Mouse (Mus musculus): ENCODE measurements around the gene Tmem189.
A peak's percentile ranks its signal among the peaks of the same experiment; 100 is the strongest.
"Not testable (repeated sequence)": the region's sequence is repeated elsewhere in the genome, so short reads cannot be mapped to it uniquely, and the experiment has no call there.

The Tmem189 gene

DNA sequence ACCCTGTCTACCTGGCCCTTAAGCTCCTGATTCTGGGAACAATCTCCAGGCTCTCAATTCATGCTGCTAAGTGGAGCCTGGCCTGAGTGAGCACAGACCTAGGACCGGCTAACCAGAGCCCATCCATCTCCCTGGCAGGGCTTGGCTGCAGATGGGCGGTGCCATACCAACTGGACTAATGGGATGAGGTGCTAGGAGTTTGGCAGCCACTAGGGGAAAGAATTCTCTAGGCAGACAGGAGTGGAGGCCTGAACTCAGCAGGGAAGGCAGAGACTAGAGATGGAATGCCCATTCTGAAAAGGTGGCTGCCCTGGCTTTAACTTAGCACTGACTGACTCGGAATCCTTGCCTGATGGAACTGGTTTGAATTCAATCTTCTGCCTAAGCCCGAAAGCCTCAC is 43.2 kb downstream of the Tmem189 start:
- DNase-seq, result no peak

DNA sequence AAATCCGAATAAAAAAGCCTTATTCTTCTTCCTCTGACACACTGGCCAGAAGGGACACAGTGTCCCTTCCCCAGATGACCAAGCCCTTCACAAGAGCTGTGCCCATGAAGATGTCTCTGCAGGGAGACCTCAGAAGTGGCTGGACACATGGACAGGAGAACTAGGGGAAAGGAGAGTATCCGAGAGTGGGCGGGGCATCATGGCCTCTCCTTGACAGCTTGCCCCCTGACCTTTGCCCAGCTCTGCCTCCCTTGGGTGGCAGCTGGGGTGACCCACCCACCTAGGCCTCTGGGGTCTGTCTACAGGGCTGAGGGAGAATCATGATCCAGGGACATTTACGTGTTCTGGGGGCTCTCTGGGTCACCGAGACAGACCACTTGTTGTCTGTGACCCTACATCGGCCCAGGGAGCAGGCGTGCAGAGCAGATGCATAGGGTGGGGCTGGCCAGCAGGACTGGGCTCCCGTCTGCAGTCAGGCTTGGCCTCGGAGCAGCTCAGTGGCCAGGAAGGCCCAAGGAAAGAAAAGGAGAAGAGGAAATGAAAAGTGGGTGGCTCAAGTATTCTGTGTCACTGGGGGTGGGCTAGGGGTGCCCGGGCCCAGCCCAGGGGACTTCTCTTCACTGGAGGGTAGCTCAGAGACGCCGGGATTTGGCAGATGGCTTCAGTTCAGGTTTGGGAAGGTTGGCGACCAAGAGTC is 46.1 kb downstream of the Tmem189 start:
- not testable (repeated sequence) for DNase-seq

DNA sequence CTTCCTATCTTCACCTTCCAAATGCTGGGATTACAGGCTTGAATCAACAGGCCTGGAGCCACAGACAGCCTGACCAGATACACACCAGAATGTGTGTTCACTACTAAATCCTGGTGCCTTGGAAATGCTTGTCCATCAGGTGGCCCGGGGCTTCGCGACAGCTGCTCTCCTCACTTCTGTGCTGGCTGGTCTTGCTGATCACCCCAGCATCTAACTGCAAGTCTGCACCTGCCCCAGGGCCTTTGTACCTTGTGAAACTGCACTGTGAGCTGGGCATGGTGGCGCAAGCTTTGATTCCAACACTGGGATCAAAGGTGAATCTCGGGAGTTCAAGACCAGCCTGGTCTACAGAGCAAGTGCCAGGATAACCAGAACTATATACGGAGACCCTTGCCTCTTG is 47.5 kb downstream of the Tmem189 start:
- no peak for DNase-seq

DNA sequence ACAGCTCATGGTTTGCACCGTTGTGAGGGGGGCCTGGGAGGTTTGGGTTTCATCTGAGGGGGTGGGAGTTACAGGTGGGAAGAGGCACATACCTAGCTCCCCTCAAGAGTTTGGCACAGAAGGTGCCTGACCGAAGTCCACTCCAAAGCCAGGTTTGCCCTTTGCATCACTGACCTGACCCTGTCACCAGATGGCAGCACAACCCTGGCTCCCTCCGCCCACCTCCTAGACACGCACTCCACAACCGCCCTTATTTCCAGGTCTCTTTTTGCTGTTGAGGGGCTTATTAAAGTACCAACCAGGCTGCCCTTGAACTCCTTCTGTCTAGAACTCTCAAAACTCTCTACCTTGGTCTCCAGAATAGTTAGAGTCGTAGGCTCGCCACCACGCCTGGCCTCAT is 48.3 kb downstream of the Tmem189 start:
- DNase-seq, result peak in 1 of 2 experiments; percentile 62

DNA sequence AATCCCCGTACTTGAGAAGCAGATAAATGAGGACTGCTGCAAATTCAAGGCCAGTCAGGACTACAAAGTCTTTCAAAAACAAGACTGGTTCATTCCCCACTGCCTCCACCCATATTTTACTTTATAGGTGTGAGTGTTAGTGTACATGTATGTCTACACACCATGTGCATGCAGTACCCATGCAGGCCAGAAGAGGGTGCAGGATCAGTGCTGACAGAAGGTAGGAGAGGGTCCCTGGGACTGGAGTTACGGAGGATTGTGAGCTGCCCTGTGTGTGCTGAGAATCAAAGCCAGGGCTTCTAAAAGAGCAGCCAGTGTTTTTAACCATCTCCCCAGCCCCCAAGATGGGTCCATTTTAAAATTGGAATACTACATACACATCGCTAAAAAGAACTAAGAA is 49.3 kb downstream of the Tmem189 start:
- peak in 1 of 2 experiments; percentile 48 for DNase-seq

DNA sequence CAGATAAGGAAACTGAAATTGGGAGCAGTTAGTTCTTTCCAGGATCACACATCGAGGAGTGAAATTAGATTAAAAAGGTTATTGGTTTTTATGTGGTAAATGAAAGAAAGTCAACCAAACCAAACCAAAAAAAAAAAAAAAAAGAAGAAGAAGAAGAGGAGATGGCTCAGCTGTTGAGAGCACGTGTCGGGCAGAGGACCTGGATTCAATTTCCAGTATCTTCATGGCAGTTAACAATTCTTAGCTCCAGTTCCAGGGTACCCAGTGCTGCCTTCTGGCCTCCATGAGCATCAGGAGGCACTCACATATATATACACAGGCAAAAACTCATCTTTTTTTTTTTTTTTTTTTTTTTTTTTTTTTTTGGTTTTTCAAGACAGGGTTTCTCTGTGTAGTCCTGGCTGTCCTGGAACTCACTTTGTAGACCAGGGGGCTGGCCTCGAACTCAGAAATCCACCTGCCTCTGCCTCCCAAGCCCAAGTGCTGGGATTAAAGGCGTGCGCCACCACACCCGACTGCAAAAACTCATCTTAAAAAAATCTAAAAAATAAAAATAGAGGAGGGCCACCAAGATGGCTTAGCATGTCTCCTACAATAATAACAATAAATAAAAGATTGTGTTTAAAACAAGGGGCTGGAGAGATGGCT is 54.6 kb downstream of the Tmem189 start:
- DNase-seq, result no peak

DNA sequence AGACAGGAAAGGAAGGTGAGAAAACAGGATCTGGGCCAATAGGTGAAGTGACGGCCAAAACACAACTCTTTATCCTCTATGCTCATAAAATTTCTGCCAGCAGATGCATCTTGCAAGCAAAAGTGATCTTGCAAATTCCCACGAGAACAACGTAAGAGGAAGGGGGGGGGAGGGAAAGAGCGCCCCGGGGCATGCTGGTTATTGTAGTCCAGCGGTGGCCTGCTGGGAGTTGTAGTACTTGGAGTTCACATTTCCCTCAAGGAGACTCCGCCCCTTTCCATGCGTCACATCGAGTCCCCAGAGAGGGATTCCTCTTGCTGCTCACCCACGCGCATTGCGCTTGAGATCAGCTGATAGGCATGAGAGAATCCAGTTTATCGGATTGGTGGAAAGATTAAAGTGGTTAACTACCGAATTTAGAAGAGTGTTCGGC is 55.3 kb downstream of the Tmem189 start:
- peak; percentile 94 for DNase-seq

DNA sequence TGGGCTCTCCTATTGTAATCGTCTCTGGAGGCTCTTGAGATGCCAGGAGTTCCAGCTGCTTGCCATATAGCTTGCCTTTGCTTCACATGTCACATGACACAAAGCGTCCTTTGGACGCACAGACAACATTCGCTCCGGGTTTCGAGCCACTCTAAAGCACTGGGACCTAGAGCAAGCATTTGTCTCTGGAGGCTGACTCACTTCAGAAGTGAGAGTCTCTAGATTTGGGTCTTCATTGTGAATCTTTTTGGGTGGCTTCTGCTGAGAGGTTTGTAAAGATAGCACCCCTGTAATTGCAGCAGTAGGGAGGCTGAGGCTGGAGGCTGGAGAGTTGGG is 56.1 kb downstream of the Tmem189 start:
- no peak for DNase-seq

DNA sequence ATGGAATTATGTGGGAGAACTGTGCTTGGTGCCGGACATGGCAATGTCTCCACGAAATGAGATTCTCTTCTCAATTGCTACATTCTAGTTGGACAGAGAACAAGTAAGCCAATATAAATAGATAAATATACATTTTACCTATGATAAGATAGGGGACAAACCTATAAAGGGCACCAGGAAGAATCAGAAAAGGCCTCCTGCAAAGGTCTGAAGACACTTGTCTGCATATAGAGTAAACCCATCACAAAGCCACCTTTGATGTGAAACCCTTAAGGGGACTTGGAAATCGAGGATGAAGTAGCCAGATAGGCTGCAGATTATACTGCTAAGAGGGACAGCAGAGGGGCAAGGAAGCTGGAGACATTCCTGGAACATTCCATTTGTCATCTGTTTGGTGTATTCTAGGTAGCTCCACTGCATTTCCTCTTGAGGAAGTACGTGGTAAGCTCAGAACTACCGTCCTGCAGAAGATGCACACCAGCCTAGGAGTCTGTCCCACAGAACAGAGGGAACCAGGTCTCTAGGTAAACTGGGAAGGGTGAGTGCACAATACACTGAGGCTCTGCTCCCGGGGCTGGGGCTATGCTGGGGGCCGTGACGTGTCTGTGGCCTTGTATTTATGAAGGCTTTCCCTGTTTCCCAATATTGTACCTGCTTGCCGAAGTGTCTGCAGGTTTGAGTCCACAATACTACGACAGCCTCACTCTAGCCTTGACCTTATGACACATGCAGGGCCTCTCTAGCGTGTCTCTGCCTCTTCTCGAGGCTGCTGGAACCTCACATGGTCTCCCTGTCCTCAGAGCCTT is 56.7 kb downstream of the Tmem189 start:
- no peak for DNase-seq

DNA sequence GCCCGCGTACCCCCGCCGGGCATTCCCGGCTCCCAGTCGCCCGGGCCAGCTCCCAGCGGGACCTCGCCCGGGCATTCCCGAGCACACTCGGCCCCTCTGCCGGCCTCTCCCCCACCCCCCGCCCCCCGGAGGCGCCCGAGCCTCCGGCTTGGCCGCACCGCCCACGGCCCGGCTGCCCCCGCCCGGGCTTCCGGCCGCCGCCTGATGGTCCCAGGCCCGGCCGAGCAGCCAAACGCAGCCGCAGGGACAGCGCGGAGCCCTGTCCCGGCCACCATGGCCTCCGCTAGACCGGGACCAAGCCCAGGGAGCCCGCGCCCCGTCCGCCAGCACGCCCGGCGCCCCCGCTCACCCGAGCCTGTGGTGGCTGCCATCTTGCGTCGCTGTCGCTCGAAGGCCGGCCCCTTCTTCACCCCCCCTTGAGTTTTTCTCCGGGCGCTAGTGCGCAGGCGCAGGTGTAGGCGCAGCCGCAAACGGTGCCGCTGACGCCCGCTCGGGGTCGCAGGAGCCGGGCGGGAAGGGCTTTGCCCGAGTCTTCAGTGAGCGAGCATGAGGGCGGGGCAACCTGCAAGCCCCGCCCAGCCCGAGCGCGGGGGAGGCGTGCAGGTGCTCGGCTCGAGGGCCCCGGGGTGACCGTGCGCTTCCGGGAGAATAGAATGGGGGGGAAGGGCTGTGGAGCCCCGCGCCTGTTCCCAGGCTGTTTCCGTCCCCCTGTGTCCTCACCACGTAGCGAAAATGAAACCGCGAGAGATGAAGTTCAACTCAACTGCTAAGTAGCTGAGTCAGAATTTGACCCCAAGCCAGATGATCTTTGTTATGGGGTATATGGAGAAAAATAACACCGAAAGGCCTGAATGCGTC is 57.8 kb downstream of the Tmem189 start, which contains the start of gene Ube2v1:
Gene Ube2v1, minus strand, starts transcription at position 505 of the 858 bp plus-strand sequence.
- peak; percentile 99 for DNase-seq

DNA sequence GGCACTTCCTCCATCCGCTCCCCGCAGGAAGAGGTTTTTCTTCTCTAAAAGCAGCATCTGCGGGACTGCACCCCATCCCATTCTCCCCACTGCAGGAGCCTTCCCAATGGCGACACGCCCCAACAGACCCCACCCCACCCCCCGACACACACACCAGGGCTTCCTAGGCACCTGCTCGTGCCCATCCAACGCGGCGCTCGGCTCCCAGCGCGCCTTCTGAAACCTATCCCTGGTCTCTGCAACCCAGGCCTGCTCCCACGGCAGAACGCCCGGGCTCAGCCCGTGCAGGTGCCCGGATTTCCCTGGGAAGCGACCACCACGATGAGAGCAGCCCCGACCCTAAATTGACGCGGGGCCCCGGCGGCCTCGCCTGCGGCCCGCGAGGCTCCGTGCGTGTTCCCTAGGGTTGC is 58.4 kb downstream of the Tmem189 start:
- peak in 1 of 2 experiments; percentile 28 for DNase-seq

DNA sequence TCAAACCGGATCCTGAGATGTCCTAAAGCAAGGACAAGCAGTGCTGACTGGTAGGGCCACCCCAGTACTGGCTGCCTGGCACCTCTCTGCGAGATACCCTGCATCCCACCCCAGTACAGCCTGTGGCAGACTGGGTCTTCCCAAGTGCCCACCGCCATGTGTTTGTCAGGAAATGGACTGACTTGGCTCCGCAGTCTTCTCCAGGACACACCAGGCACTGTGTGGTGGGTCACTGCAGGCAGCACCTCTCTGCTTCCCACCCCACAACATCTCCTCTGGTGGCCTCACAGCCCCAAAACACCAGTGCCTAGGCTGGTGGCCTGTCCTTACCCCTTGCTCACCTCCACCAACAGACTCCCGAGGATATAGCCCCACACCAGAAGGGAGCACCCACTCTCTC is 59.2 kb downstream of the Tmem189 start:
- no peak for DNase-seq

DNA sequence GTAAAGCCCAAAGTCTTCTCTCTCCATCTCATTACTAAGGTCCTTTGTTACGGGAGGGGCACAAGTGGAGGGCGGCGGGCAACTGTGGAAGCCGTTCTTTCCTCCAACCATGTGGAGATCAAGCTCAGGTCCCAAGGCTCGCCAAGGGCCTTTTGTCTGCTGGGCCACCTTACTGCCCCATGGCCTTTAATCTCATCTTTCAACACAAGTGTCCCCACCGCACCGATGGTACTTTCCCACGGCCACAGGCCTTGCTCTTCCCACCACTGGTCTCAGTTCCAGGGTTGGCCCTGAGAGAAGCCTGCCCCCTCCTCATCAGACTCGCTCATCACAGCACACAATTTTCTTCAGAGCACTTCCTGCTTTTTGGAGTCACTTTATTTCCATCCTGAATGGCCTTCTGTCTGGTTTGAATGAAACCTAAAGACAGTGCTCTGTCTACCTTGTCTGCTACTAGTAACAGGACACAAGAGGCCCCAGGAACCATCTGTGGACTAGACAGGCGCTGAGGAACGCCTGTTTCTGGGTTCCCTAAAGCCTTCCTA is 59.9 kb downstream of the Tmem189 start:
- DNase-seq, result no peak

DNA sequence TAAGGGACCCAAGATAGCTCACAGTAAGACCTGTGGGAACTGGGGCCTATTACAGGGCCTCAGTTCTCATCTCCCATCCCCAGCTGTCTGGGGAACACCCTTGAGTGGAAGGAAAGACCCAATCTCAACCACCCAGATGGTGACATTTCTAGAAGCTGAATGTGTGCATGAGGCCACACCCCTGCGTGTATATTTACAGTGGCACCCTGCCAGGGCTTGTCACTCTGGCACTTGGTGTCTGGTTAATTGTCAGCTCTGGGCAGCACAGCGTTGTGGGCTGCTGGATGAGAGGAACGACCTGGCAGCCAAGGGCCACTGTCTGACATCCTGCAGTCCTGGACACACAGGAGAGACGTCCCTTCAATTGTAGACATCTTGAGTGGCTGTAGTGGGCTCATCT is 60.8 kb downstream of the Tmem189 start:
- DNase-seq, result no peak

DNA sequence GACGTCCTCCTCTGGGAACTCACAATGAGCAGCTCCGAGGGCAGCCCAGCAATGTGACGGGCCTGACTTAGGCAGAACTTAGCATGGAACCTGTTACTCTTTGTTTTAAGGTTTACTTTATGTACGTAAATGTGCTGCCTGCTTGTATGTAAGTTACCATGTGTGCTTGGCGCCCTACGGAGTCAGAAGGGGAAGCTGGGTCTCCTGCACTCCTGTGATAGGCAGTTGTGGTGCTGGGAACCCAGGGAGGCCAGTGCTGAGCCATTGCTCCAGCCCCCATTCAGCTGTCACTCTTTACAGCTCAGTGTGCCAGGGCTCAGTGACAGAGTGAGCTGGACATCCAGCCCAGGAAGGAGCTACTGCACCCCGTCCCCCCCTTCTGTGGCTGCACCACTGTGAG is 62.6 kb downstream of the Tmem189 start:
- DNase-seq, result no peak

DNA sequence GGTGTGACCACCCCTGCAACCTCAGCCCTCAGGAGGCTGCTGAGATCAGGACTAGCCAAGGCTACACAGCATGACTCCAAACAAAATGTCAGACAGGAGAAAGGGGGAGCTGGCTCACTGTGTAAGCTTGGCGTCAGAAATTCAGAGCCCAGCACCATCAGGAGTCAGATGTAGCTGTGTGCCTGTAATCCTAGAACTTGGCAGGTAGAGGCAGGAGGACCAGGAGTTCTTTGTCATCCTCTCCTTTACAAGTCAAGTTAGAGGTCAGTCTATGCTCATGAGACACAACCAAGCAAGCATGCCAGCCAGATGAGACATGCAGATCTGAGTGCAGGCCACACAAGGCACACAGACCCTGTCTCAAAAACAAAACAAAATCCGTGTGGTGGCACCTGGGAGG is 64.0 kb downstream of the Tmem189 start:
- no peak for DNase-seq

DNA sequence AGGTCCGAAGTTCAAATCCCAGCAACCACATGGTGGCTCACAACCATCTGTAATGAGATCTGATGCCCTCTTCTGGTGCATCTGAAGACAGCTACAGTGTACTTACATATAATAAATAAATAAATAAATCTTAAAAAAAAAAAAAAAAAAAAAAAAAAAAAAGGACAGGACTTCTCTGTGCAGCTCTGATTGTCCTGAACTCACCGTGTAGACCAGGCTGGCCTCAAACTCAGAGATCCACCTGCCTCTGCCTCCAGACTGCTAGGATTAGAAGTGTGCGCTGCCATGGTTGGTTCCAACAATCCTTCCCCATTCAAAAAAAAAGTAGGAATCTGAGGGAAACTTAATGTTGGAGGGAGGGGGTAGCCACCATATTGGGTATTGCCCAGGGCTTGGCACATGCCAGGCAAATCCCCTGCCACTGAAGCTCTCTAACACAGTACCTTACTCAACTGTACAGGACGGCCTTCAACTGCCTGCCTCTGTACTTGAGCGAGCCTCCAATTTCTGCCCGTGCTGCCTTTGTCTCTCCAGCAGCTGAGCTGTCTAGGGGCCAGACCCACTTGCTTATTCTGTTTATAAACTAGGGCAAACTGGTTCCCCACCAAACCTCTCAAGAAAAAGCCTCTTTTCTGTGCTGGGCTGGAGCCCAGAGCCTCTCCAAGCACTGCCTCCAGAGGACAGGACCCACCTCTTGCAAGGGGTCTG is 65.1 kb downstream of the Tmem189 start:
- DNase-seq, result no peak

DNA sequence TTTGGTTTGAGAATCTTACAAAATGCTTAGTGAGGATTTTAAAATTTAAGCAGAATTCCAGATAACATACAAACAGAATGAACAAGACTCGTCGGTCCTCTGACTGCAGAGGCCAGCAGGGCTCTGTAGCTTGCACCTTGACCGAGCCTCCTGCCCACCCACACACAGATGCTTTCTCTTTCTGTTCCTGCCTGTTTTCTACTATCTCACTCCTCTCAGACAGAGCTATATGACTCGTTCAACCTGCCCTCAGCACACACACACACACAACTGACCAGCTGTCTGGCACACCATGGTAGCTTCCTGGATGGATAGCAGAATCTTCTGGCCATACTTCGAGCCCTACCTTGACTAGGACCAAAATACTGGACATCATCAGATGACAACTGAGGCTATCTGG is 66.7 kb downstream of the Tmem189 start:
- no peak for DNase-seq

DNA sequence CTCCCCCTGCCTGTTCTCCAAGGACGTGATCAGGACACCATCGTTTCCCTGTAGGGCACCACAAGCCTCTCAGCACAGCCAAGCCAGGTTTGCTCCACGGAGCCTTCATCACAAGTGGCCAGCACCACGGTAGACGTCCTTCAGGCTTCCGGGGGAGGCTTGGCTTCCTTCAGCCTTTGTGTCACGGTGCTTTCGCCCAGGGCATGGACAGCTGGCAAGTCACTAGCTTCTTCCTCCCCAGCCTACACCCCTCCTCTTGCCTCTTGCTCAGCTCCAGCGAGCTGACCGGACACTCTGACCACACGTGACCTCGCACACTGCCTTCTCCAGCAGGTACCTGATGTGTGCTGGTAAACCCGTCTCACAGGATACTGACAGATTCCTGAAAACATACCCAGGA is 67.3 kb downstream of the Tmem189 start:
- DNase-seq, result no peak

DNA sequence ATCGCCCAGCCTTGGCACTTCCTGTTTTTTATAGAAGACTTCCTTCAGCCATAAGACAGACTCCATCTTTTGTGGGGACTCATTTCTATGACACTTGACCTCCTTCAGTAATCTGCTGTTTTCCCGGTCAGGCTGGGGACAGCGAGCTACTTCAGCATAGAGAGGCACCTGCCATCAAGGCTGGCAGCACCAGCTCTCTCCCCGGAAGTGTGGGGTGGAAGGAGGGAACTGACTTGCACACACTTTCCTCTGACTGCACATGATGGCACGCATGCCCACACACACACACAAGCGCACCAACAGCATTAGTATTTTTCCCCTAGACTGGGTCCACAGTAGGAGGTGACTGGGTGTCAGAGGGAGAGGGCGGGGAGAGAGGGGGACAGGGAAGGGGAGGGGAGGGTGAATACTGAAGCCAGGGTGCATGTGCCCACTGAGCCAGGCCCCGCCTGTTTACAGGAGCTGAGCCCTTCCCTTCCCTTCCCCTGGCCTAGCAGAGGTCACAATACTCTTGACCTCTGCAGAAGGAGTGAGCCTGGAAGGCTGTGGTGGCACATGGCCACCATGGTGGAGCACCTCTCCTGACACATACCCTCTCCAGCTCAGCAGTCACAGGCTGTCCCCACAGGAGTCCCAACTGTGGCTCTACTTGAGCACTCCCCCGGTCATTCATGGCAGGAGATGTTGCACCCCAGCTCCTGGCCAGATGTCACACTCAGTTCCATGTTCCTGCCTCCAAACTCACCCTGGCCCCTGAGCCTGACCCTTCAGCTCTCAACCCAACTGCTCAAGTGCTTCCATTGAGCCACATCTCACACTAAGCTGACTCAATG is 68.2 kb downstream of the Tmem189 start:
- no peak for DNase-seq

DNA sequence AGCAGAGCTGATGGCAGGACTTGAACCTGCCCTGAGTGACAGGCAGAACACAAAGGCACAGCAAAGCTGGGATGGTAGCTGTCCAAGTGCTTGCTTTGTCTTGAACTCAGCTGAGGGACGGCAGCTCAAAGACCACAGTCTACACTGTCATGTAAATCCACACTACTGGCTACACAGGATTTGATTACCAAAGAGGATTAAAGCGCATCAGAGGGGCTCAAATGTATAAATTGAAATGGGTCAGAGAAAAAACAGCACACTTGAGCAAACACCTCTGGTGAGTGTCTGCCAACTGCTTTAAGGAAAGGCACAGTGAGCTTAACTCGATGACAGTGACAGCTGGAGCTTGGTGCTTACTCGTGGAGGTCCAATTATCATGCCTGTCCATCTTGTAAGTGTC is 72.2 kb downstream of the Tmem189 start:
- no peak for DNase-seq
